Mouse (Mus musculus) lung, adult 2 months (tissue): ENCODE data around the gene Aar2. TPM values are rescaled to one million over a fixed set of nuclear protein-coding genes. Genes with fewer than 3 reads are reported as not detected.

Experiments used
- DNase-seq: peaks from one replicate; pipeline ENCODE4 v3.0.0; 2022
- H3K4me1 ChIP-seq: fragments of 200-500 bp; 2 replicates; pipeline ENCODE4 v1.6.1; 2011; ENCODE audit warnings: low read length; ENCODE audit not compliant: control insufficient read depth, insufficient read depth
- H3K4me3 ChIP-seq: fragments of 200-500 bp; replicated peaks from 2 replicates; pipeline ENCODE3; 2011; ENCODE audit warnings: low read depth, mild to moderate bottlenecking, control low read depth, low read length; ENCODE audit errors: extremely low read depth
- CTCF ChIP-seq: fragments of 200-500 bp; IDR thresholded peaks from 2 replicates; pipeline ENCODE4 v1.5.1; 2011; ENCODE audit warnings: mild to moderate bottlenecking, low read length, control low read depth; ENCODE audit not compliant: insufficient read depth
- POLR2A ChIP-seq: fragments of 200-500 bp; IDR thresholded peaks from 2 replicates; pipeline ENCODE4 v1.6.1; 2011; ENCODE audit warnings: low read depth, mild to moderate bottlenecking, control low read depth, low read length, borderline replicate concordance; ENCODE audit errors: extremely low read depth
- WGBS: fragments of 180-500 bp; shearing (Covaris S2); methylation state at CpG from one replicate; pipeline ENCODE4 v1.1.7; 2018; 5-methylcytosine and 5-hydroxymethylcytosine counted together
- polyA plus RNA-seq: library from polyadenylated mRNA; depleted of rRNA; stranded (reverse); fragments of >200 nt; gene quantifications from 2 replicates; pipeline ENCODE4 v1.2.3, GENCODE M21; 2012

The Aar2 gene
- polyA plus RNA-seq, 1 experiment: 31.3 TPM

DNA sequence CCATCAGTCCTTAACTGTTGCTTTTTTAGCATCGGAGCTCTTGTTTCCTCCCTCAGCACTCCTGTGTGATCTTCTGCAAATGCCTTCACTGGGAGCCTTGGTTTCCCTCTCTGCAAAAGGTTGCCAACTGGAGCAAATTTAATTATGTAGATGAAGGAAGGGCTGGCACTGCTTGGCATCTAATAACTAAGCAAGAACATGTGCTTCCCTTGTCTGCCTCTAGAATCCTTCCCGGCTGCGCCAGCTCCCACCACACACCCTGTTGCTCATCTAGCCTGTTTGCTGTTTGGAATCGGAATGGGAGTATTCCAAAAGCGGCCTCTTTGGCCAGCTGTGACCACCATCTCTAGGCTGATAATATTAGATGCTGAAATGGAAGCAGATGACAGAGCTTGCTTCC lies 27.8 kb upstream of the Aar2 start:
- no peak for TF ChIP-seq POLR2A
- no peak for TF ChIP-seq CTCF
- Histone ChIP-seq H3K4me1 (no peaks in the 10 kb centered on the region), H3K4me3 (no peak overlapping the region)
- DNase-seq: no peak
- WGBS: 89% methylated on average over 5 of the region's 5 CpGs

DNA sequence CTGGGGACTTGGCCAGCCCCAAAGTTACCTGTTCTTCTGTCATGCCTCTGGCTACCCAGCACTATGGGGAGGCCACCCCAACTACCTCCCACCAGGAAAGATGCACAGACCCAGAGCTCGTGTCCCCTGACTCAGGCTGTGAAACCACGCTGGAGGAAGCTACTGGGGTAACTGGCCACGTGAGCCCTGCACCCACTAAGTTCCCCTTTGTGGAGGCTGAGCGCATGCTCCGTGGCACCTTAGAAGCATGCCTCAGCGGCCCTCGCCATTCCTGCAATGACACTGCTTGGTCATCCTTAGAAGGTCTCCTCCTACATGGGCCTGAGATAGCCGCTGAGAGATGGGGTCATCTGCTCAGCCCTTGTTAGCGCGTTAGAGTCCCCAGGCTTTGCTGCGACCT lies 24.4 kb upstream of the Aar2 start:
- H3K4me1 ChIP-seq: no peaks in the 10 kb centered on the region
- no peak for DNase-seq
- 70% methylated on average over 11 of the region's 11 CpGs for WGBS
- no peak overlapping the region for H3K4me3 ChIP-seq
- TF ChIP-seq CTCF (no peak), POLR2A (no peak)

DNA sequence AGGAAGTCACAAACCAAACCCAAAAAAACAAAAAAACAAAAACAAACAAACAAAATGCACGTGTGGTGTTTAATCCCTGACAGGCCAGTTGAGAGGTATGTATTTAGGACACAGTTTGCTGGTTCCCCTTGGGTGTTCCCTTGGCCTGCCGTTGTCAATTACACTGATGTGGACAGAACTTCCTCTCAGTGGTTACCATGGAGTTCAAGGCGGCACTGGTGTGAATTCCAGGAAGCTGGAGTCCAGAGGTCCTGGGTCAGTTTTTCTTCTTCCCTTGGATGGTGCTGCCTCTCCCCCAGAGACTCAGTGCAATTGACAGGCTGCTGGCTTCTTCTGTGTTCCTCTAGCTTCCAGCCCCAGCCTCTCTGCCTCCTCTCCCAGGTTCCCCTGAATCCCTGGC lies 23.3 kb upstream of the Aar2 start:
- Histone ChIP-seq H3K4me3 (no peak overlapping the region), H3K4me1 (no peaks in the 10 kb centered on the region)
- WGBS: 30% methylated on average over 3 of the region's 3 CpGs
- TF ChIP-seq POLR2A (no peak), CTCF (no peak)
- DNase-seq: no peak

DNA sequence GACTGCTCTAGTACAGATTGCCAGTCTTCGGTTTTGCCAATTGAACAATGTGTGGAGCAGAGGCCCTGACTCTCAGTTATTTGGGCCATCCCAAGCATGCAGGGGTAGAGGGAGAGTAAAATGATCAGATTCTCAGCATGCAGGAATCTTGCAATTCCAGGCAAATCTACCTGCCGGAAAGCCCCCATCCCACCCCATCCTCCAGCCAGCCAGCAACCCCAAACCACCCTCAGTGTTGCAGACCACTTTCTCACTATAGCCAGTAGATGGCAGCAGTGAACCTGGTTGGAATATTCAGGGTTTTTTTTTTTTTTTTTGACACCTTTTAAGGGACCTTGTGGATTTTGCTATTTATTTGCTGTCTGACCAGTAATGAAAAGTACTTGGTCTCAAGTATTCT lies 17.7 kb upstream of the Aar2 start:
- no peak overlapping the region for H3K4me3 ChIP-seq
- TF ChIP-seq POLR2A: no peak
- TF ChIP-seq CTCF: peak; percentile 57
- WGBS: 54% methylated on average over 2 of the region's 2 CpGs
- no peak for DNase-seq
- H3K4me1 ChIP-seq: no peaks in the 10 kb centered on the region

DNA sequence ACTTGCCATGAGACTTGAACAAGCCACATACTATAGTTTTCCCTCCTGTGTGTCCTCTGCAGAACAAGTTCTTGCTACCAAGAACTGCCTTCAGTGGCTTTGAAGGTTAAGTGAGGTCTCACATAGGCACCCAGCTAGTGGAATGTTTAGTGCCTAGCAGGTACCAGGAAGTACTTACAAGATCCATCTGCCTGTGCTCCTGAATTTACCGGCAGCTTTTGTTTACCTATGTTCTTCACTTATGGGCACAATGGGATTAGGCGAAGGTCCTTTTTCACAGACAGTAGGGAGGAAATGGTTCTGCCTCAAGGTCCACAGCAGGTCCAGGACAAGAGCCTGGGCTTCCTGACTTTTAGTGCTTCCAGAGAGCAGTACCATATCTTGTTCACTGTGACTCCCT lies 14.2 kb upstream of the Aar2 start:
- DNase-seq: no peak
- TF ChIP-seq CTCF: no peak
- no peak for TF ChIP-seq POLR2A
- WGBS: 40% methylated on average over 2 of the region's 2 CpGs
- Histone ChIP-seq H3K4me1 (no peaks in the 10 kb centered on the region), H3K4me3 (no peak overlapping the region)

DNA sequence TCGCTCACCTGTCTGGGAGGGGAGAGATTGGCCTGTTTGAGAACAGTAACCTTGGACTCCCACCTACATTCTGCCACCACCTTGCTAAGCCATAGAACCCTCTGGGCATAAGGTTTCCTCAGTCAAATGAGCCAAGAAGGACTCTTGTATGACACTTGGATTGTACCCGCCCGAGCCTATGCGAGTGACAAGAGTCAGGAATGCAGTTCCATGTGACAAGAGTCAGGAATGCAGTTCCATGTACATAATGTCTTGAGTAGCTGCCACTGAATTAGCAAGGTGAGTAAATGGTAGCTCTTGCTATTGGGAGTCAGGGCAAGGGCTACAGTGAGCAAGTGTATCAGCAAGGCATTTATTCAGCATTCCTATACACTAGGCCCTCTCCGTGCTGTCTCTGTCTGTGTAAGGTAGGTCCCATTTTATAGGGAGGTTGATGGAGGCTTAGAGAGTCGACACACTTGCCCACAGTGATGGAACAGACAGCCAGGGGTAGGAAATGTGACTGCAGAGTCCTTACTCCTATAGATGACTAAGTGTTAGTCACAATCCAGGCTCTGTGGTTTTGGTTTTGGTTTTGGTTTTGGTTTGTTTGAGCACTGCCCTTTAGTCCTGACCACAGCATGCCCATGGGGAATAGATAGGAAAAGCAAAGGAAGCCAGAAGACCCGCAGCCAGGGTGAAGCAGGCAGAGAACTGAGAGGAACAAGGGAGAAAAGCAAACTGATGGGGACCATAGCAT lies 8.4 kb upstream of the Aar2 start:
- WGBS: 68% methylated on average over 7 of the region's 7 CpGs
- H3K4me3 ChIP-seq: no peak overlapping the region
- H3K4me1 ChIP-seq: peaks cover 4% of the 10 kb centered on the region
- TF ChIP-seq CTCF (no peak), POLR2A (no peak)
- no peak for DNase-seq

DNA sequence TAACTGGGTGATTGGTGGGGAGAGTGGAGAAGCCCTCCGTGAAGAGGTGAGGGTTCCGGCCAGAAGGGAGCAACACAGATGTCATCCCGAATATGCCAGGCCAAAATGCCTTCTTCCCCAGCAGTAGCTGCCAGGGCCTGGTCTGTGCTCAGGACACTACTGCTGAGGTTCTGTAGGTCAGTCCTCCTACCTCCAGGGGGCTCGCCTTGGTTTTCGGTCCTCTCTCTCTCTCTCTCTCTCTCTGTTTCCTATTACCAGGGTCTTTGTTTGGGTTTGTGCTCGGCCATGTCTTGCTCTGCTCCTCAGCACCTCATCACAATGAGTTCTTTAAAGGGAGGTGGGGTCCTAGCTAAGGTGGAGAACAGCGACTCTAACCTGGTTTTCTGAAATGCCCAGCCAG lies 6.4 kb upstream of the Aar2 start:
- H3K4me1 ChIP-seq: peaks cover 4% of the 10 kb centered on the region
- no peak for TF ChIP-seq CTCF
- no peak for TF ChIP-seq POLR2A
- DNase-seq: no peak
- no peak overlapping the region for H3K4me3 ChIP-seq
- 88% methylated on average over 7 of the region's 7 CpGs for WGBS

DNA sequence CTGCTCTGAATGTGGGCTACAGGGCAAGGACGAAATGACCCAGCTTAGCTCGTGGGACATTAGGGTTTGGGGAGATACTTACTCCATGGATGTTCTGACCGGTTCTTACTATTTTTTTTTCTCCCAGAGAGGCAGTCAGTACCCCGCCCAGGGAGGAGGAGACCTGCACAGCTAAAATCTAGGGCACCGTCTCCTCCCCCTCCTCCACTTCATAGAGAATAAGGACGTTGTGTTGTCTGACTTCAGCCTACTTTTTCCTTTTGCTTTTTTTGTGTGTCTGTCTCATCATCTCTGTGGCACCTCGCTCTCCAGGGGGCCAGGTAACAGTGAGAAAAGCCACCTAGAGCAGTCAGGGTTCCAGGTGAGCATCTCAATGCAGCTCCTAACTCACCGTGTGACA lies 5.0 kb upstream of the Aar2 start:
- WGBS: 73% methylated on average over 8 of the region's 8 CpGs
- TF ChIP-seq POLR2A: no peak
- no peak for TF ChIP-seq CTCF
- Histone ChIP-seq H3K4me1 (peaks cover 4% of the 10 kb centered on the region), H3K4me3 (no peak overlapping the region)
- DNase-seq: no peak

DNA sequence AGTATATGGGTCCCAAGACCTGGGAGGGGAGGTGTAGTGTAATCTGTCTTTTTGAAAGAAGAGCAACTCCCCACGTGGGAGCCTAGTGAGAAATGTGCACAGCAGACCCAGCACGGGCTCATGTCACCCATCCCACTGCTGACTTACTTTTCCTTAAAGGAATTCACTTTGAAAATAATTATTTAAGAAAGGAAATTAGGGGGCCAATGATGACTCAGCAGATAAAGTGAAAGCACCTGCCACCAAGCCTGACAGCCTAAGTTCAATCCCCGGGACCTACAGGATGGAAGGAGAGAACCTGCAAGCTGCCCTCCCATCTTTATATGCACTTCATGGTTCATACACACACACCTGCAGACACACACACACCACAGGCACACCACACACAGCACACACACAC lies 3.6 kb upstream of the Aar2 start:
- H3K4me1 ChIP-seq: peaks cover 8% of the 10 kb centered on the region
- TF ChIP-seq CTCF: no peak
- H3K4me3 ChIP-seq: no peak overlapping the region
- no peak for DNase-seq
- 71% methylated on average over 3 of the region's 3 CpGs for WGBS

DNA sequence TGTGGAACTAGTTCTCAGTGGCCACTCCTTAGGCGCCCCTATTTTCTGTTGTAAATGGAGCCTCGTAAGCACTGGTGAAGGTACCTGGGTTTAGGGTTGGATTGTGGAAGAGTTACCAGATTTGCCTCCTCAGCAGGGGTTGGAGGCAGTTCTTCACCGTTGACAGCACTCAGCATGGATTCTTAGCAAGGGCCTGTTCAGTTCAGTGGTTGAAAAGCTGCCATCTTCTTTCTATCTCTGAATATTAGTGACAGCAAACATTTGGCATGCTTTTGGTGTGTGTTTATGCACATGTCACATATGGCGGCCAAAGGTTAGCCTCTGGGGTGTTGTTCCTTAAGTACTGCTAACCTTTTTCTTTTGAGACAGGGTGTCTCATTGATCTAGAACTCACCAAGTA lies 5.0 kb downstream of the Aar2 start:
- no peak for DNase-seq
- H3K4me1 ChIP-seq: 0 out of 2 replicates have a peak, but pooled peaks cover 4% of the 10 kb centered on the region
- no peak overlapping the region for H3K4me3 ChIP-seq
- WGBS: 90% methylated on average over 4 of the region's 4 CpGs
- no peak for TF ChIP-seq POLR2A
- no peak for TF ChIP-seq CTCF
